Mouse (Mus musculus) forebrain, postnatal 0 days (tissue): Measurements from ENCODE around the gene Vps36. TPM values are rescaled to one million over a fixed set of nuclear protein-coding genes. Genes with fewer than 3 reads are reported as not detected.

Source experiments
- ATAC-seq: fragments of 200-750 bp; cut with Nextera tagmentation; 2 replicates; pipeline ENCODE4 v1.8.0; 2017; ENCODE audit warnings: mild to moderate bottlenecking, moderate library complexity
- DNase-seq: peaks from one replicate; pipeline ENCODE4 v3.0.0-alpha.2; 2015
- H3K27ac ChIP-seq: fragments of 300-500 bp; sonication (generic); 2 replicates; pipeline ENCODE4 v1.5.1; 2014; ENCODE audit warnings: low read depth, mild to moderate bottlenecking, antibody characterized with exemption, low read length, moderate library complexity, mixed read lengths
- H3K27me3 ChIP-seq: fragments of 300-500 bp; sonication (generic); 2 replicates; pipeline ENCODE4 v1.6.1; 2014; ENCODE audit warnings: mild to moderate bottlenecking, low read length, mixed read lengths; ENCODE audit not compliant: insufficient read depth
- H3K36me3 ChIP-seq: fragments of 300-500 bp; sonication (generic); 2 replicates; pipeline ENCODE4 v1.6.1; 2014; ENCODE audit warnings: mild to moderate bottlenecking, moderate library complexity; ENCODE audit not compliant: insufficient read depth
- H3K4me1 ChIP-seq: fragments of 300-500 bp; sonication (generic); 2 replicates; pipeline ENCODE4 v1.6.1; 2014; ENCODE audit warnings: antibody characterized with exemption; ENCODE audit not compliant: insufficient read depth
- H3K4me2 ChIP-seq: fragments of 300-500 bp; sonication (generic); 2 replicates; pipeline ENCODE4 v1.6.1; 2014; ENCODE audit warnings: low read depth, mild to moderate bottlenecking, moderate library complexity
- H3K4me3 ChIP-seq: fragments of 300-500 bp; sonication (generic); 2 replicates; pipeline ENCODE4 v1.5.1; 2014; ENCODE audit warnings: low read depth, low read length, mixed read lengths
- H3K9ac ChIP-seq: fragments of 300-500 bp; sonication (generic); 2 replicates; pipeline ENCODE4 v1.6.1; 2014; ENCODE audit warnings: mild to moderate bottlenecking
- H3K9me3 ChIP-seq: fragments of 300-500 bp; sonication (generic); 2 replicates; pipeline ENCODE4 v1.6.1; 2016; ENCODE audit warnings: low read length
- CTCF ChIP-seq: sonication (generic); IDR thresholded peaks from 2 replicates; pipeline ENCODE4 v1.5.1; 2016; ENCODE audit warnings: antibody characterized with exemption, control low read depth, low read depth
- WGBS: fragments of 180-500 bp; shearing (Covaris S2); extraction: QIAGEN DNeasy Blood & Tissue Kit; methylation state at CpG from one replicate; pipeline ENCODE4 v1.1.7; 2014; 5-methylcytosine and 5-hydroxymethylcytosine counted together
- polyA plus RNA-seq: library from polyadenylated mRNA; unstranded; fragments of >200 nt; fragmentation: Nextera tagmentation; extraction: Ambion mirVana; gene quantifications from 2 replicates; pipeline ENCODE4 v1.2.1, GENCODE M21; 2015
- total RNA-seq: library from RNA; depleted of rRNA; stranded (reverse); fragments of >200 nt; gene quantifications from 2 replicates; pipeline ENCODE4 v1.2.3, GENCODE M21; 2014

Gene Vps36
- total and polyA plus RNA-seq, 2 experiments from 2014 or later = 36.7 to 38.3 TPM

GRCm38 (mm10) chr8:22209012-22209411, 16.4 kb downstream of the Vps36 start:
- Histone ChIP-seq H3K4me3 (no peak overlapping the region), H3K4me2 (no peak overlapping the region), H3K9me3 (no peaks in the 10 kb centered on the region), H3K4me1 (no peaks in the 10 kb centered on the region), H3K36me3 (peaks cover 24% of the 10 kb centered on the region), H3K9ac (no peak overlapping the region), H3K27me3 (no peaks in the 10 kb centered on the region), H3K27ac (no peak overlapping the region)
- ATAC-seq (no peak), DNase-seq (no peak)
- TF ChIP-seq CTCF = no peak
- WGBS = 58% methylated on average over 5 of the region's 5 CpGs

DNA sequence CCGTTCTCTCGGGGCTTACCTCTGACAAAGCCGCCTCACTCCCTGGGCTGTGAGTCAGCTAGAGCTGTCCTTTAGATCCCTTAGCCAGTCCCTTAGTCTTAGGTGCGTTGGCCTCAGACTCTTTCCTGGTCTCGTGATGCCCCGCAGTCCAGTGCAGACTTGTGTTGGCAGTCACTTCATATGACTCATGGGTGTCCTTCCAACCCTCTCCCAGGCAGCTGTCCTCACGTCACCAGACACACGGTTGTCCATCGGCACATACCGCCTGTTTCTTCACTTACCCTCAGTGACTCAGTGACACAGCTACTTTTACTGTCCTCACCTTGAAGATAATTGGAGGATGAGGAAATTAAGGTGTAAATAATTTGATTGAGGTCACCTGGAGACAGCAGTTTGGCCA, 22.2 kb downstream of the Vps36 start:
- TF ChIP-seq CTCF = no peak
- DNase-seq = no peak
- Histone ChIP-seq H3K4me3 (no peak overlapping the region), H3K4me2 (no peak overlapping the region), H3K9me3 (no peaks in the 10 kb centered on the region), H3K9ac (no peak overlapping the region), H3K36me3 (peaks cover 53% of the 10 kb centered on the region), H3K4me1 (no peaks in the 10 kb centered on the region), H3K27ac (no peak overlapping the region), H3K27me3 (no peaks in the 10 kb centered on the region)
- ATAC-seq = no peak
- 97% methylated on average over 10 of the region's 10 CpGs for WGBS

GRCm38 (mm10) chr8:22226361-22226760, 33.8 kb downstream of the Vps36 start:
- ATAC-seq = no peak
- WGBS = 63% methylated on average over 8 of the region's 8 CpGs

DNA sequence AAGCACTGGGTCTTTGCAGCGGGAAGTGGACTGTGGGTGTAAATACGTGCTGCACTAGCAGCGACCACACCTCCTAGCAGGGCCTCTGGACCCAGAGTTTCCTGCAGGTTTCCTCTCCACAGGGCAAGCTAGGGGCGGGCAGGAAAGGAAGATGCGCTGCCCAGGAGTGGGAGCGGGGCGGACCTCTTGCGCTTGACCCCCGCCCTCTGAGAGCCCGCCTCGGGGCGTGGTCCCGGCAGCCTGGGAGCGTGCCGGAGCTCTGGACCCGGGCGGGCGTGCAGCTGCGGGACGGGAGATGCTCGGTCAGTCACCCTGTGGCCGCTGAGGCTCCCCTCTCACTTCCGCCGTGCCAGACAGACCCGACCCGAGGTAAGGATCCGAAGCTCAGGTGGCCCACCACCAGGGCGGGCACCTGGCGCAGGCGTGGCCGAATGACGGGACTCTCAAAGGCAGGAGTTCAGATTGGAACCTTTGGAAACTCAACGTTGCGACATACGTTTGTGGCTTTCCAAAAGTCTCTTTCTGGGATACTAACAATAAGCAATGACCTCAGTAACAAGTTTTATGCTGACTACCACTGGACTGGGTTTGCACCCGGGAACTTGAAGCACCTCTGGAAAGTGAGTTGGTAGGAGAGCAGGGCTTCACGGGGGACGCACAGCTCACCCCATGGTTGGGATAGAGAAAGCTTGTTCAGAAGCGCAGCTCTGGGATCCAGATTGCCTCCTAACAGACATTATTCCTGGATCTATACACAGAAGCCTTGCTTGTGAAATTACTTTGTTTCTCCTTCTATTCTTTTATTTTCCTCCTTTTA, 34.7 kb downstream of the Vps36 start, which contains the start of gene Thsd1:
Gene Thsd1, plus strand, starts transcription at position 253 of the 817 bp plus-strand sequence.
- no peaks in the 10 kb centered on the region for H3K4me1 ChIP-seq
- ATAC-seq (peak; percentile 43), DNase-seq (no peak)
- H3K4me2 ChIP-seq = peak within 1 kb of the TSS; percentile 92
- no peak within 1 kb of the TSS for H3K27ac ChIP-seq
- 2% methylated on average over 38 of the region's 39 CpGs for WGBS
- no peaks in the 10 kb centered on the region for H3K9me3 ChIP-seq
- no peaks in the 10 kb centered on the region for H3K27me3 ChIP-seq
- peak within 1 kb of the TSS; percentile 52 for H3K9ac ChIP-seq
- H3K4me3 ChIP-seq = peak within 1 kb of the TSS; percentile 46
- H3K36me3 ChIP-seq = peaks cover 6% of the 10 kb centered on the region; the same call in 1 of the 2 replicates
- no peak for TF ChIP-seq CTCF

More at GRCm38 (mm10) chr8:22226361-22226760, 33.8 kb downstream of the Vps36 start:
- Histone ChIP-seq H3K4me3 (no peak overlapping the region), H3K4me2 (no peak overlapping the region), H3K36me3 (peaks cover 6% of the 10 kb centered on the region; the same call in 1 of the 2 replicates), H3K27me3 (no peaks in the 10 kb centered on the region), H3K4me1 (no peaks in the 10 kb centered on the region), H3K9ac (no peak overlapping the region), H3K9me3 (no peaks in the 10 kb centered on the region), H3K27ac (no peak overlapping the region)
- DNase-seq = no peak
- TF ChIP-seq CTCF = no peak

DNA sequence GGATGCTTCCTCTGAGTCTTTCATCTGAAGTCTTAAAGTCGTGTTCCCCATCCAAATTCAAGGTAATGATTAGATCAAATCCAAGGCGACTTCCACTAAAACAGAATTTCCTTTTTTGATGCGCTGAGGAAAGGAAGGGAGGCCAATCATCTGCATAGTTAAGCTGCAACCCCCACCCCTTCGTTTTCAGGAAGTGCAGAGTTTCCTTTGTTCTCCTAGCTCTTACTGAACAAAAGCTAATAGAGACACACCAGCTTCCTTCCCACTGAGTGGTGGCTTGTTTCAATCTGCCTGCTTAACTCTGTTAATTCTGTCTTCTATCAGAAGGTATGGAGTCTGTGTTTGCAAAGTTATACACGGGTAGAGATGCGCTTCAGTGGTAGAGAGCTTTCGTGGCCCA, 36.0 kb downstream of the Vps36 start:
- Histone ChIP-seq H3K4me3 (0 out of 2 replicates have a peak overlapping the region, but pooled peaks have one; percentile 7), H3K4me1 (no peaks in the 10 kb centered on the region), H3K27ac (no peak overlapping the region; the same call in 1 of the 2 replicates), H3K9ac (no peak overlapping the region), H3K9me3 (no peaks in the 10 kb centered on the region), H3K27me3 (no peaks in the 10 kb centered on the region), H3K36me3 (no peaks in the 10 kb centered on the region), H3K4me2 (peak overlapping the region; percentile 92; the same call in 1 of the 2 replicates)
- 28% methylated on average over 7 of the region's 7 CpGs for WGBS
- ATAC-seq (peak; percentile 86; the same call in 1 of the 2 replicates), DNase-seq (peak; percentile 7)
- TF ChIP-seq CTCF = no peak

- DNase-seq (no peak), ATAC-seq (no peak)
- Histone ChIP-seq H3K27me3 (no peaks in the 10 kb centered on the region), H3K36me3 (no peaks in the 10 kb centered on the region), H3K9me3 (no peaks in the 10 kb centered on the region), H3K9ac (no peak overlapping the region), H3K4me3 (no peak overlapping the region), H3K4me1 (no peaks in the 10 kb centered on the region), H3K27ac (no peak overlapping the region), H3K4me2 (no peak overlapping the region)
- no peak for TF ChIP-seq CTCF
- 88% methylated on average over 9 of the region's 9 CpGs for WGBS
These were observed 50.4 kb downstream of the Vps36 start for GRCm38 (mm10) chr8:22242986-22243385.

DNA sequence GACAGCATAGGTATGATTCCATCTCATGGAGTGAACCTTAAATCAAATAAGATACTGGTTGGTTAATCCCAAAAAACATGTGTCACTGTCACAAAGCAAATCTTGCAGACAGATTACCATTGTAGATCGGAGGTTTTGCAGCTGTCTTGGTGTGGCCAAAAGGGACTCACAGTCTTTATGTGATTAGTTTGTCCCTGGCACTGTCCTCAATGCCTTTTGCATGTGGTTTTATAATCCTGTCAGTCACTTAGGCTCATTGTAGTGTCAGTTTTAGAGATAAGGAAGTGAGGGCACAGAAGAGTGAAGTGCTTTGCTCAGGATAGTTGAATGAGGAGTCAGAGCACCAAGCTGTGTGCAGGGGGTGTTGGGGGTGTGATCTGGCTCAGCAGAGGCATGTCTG, 53.1 kb downstream of the Vps36 start:
- no peak for DNase-seq
- Histone ChIP-seq H3K4me1 (no peaks in the 10 kb centered on the region), H3K4me2 (no peak overlapping the region), H3K36me3 (no peaks in the 10 kb centered on the region), H3K27ac (no peak overlapping the region), H3K4me3 (no peak overlapping the region), H3K9ac (no peak overlapping the region), H3K27me3 (no peaks in the 10 kb centered on the region), H3K9me3 (no peaks in the 10 kb centered on the region)
- TF ChIP-seq CTCF = no peak
- 91% methylated on average over 1 of the region's 1 CpGs for whole genome bisulfite sequencing
- ATAC-seq = no peak
